Mouse (Mus musculus): ENCODE measurements around the gene Nub1. TPM values are rescaled to one million over a fixed set of nuclear protein-coding genes. Genes with fewer than 3 reads are reported as not detected.

The Nub1 gene
- polyA plus RNA-seq, 1 experiment: 18.6 TPM

DNA sequence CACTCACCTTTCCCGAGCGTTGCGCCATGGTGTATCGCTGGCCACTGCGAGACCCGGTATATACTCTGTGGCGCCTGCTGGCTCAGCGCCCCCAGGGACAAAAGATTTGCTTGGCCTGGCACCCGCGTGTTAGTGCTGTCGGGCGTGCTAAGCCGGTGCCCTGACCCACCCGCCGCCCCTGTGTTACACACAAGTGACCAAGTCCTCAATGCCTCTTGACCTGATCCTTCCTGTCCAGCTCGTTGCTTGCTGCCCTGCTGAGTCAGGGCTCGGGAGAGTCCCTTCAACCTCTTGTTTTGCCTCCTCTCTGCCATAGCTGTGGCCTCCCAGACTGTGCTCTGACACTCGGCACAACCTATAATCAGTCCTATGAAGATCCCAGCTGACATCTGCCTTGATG, 72.5 kb downstream of the Nub1 start, which contains the start of gene Crygn:
Crygn (minus strand) TSS at position 193 of the 400 bp plus-strand sequence.
- H3ac ChIP-seq (ENCODE audit: control insufficient read depth, insufficient read length, low read depth): no peak within 1 kb of the TSS
- H3K4me3 ChIP-seq (ENCODE audit: insufficient read depth, poor library complexity, severe bottlenecking): no peak within 1 kb of the TSS
- no peaks in the 10 kb centered on the region for H3K79me3 ChIP-seq (ENCODE audit: low read depth)
- no peaks in the 10 kb centered on the region for H3K79me2 ChIP-seq (ENCODE audit: control insufficient read depth, insufficient read depth)
- H3K27me3 ChIP-seq (ENCODE audit: control insufficient read depth, insufficient read depth, insufficient read length): no peaks in the 10 kb centered on the region
- H3K36me3 ChIP-seq (ENCODE audit: control insufficient read depth, insufficient read depth): no peaks in the 10 kb centered on the region
- TF ChIP-seq USF1 (IDR thresholded peaks at IDR 0.05; ENCODE audit: low read depth) (no peak), MYOD1 (IDR thresholded peaks at IDR 0.05; ENCODE audit: control insufficient read depth, insufficient read length, low read depth) (no peak)

Other genes starting within 250 kb of the Nub1 start
- gene Fastk, start 240.2 kb upstream of the Nub1 start, polyA plus RNA-seq (2012; fragmentation: generic; extraction: Trizol): 90.3 TPM
- gene Tmub1, start 237.7 kb upstream of the Nub1 start, polyA plus RNA-seq (2012; fragmentation: generic; extraction: Trizol): 9.8 TPM
- 119 TPM for gene Agap3, start 233.4 kb upstream of the Nub1 start, polyA plus RNA-seq (2012; fragmentation: generic; extraction: Trizol)
- gene Gbx1, start 158.3 kb upstream of the Nub1 start, polyA plus RNA-seq (2012; fragmentation: generic; extraction: Trizol): 0.42 TPM
- not detected for gene Asb10, start 144.6 kb upstream of the Nub1 start, polyA plus RNA-seq (2012; fragmentation: generic; extraction: Trizol)
- gene 4931409K22Rik, start 128.7 kb upstream of the Nub1 start, polyA plus RNA-seq (2012; fragmentation: generic; extraction: Trizol): not detected
- 143 TPM for gene Abcf2, start 108.1 kb upstream of the Nub1 start, polyA plus RNA-seq (2012; fragmentation: generic; extraction: Trizol)
- gene Chpf2, start 98.8 kb upstream of the Nub1 start, polyA plus RNA-seq (2012; fragmentation: generic; extraction: Trizol): 37.7 TPM
- 87.6 TPM for gene Smarcd3, start 61.1 kb upstream of the Nub1 start, polyA plus RNA-seq (2012; fragmentation: generic; extraction: Trizol)
- gene Wdr86, start 45.2 kb downstream of the Nub1 start, polyA plus RNA-seq (2012; fragmentation: generic; extraction: Trizol): not detected
- not detected for gene Crygn, start 72.5 kb downstream of the Nub1 start, polyA plus RNA-seq (2012; fragmentation: generic; extraction: Trizol)
- gene Rheb, start 157.1 kb downstream of the Nub1 start, polyA plus RNA-seq (2012; fragmentation: generic; extraction: Trizol): 47.8 TPM

All from C2C12 (cell line).